Mouse (Mus musculus) midbrain, postnatal 0 days (tissue): ENCODE data around the gene Blvrb. TPM values are rescaled to one million over a fixed set of nuclear protein-coding genes. Genes with fewer than 3 reads are reported as not detected.

ENCODE experiments used
- ATAC-seq: fragments of 200-750 bp; cut with Nextera tagmentation; 2 replicates; pipeline ENCODE4 v1.8.0; 2017; ENCODE audit warnings: moderate number of reproducible peaks, mild to moderate bottlenecking, moderate TSS enrichment, moderate library complexity; ENCODE audit not compliant: low FRiP score
- DNase-seq: peaks from one replicate; pipeline ENCODE4 v3.0.0-alpha.2; 2015; ENCODE audit warnings: low spot score
- H3K27ac ChIP-seq: fragments of 300-500 bp; sonication (generic); 2 replicates; pipeline ENCODE4 v1.5.1; 2014; ENCODE audit warnings: low read depth, mild to moderate bottlenecking, low read length, mixed read lengths
- H3K27me3 ChIP-seq: fragments of 300-500 bp; sonication (generic); 2 replicates; pipeline ENCODE4 v1.6.1; 2014; ENCODE audit warnings: low read length, control low read depth, mixed read lengths; ENCODE audit not compliant: insufficient read depth
- H3K36me3 ChIP-seq: fragments of 300-500 bp; sonication (generic); 2 replicates; pipeline ENCODE4 v1.6.1; 2014; ENCODE audit warnings: low read length, control low read depth, mixed read lengths; ENCODE audit not compliant: insufficient read depth
- H3K4me1 ChIP-seq: fragments of 300-500 bp; sonication (generic); 2 replicates; pipeline ENCODE4 v1.6.1; 2014; ENCODE audit warnings: mild to moderate bottlenecking, control low read depth, antibody characterized with exemption, low read length, mixed read lengths; ENCODE audit not compliant: insufficient read depth
- H3K4me2 ChIP-seq: fragments of 300-500 bp; sonication (generic); 2 replicates; pipeline ENCODE4 v1.6.1; 2014; ENCODE audit warnings: low read depth, mild to moderate bottlenecking, low read length, mixed read lengths; ENCODE audit not compliant: poor library complexity, severe bottlenecking
- H3K4me3 ChIP-seq: fragments of 300-500 bp; sonication (generic); 2 replicates; pipeline ENCODE4 v1.5.1; 2014; ENCODE audit warnings: low read depth, mild to moderate bottlenecking, low read length, moderate library complexity
- H3K9ac ChIP-seq: fragments of 300-500 bp; sonication (generic); replicated peaks from 2 replicates; pipeline ENCODE4 v1.6.1; 2014; ENCODE audit warnings: mild to moderate bottlenecking, low read length, moderate library complexity, mixed read lengths; ENCODE audit not compliant: poor library complexity, severe bottlenecking
- H3K9me3 ChIP-seq: fragments of 300-500 bp; sonication (generic); 2 replicates; pipeline ENCODE4 v1.6.1; 2016; ENCODE audit warnings: low read length, control low read depth
- CTCF ChIP-seq: IDR thresholded peaks from 2 replicates; pipeline ENCODE4 v1.5.1; 2016; ENCODE audit warnings: antibody characterized with exemption, mild to moderate bottlenecking
- WGBS: fragments of 180-500 bp; shearing (Covaris S2); extraction: QIAGEN DNeasy Blood & Tissue Kit; methylation state at CpG from one replicate; pipeline ENCODE4 v1.1.7; 2014; 5-methylcytosine and 5-hydroxymethylcytosine counted together
- polyA plus RNA-seq: library from polyadenylated mRNA; unstranded; fragments of >200 nt; fragmentation: Nextera tagmentation; extraction: Ambion mirVana; gene quantifications from 2 replicates; pipeline ENCODE4 v1.2.1, GENCODE M21; 2015
- total RNA-seq: library from RNA; depleted of rRNA; stranded (reverse); fragments of >200 nt; gene quantifications from 2 replicates; pipeline ENCODE4 v1.2.3, GENCODE M21; 2014

Blvrb gene
- total and polyA plus RNA-seq, 2 experiments from 2014 or later, result 15.9 to 19.5 TPM

- H3K4me3 ChIP-seq, result no peak overlapping the region
- ATAC-seq, result no peak
- TF ChIP-seq CTCF, result no peak
- no peak overlapping the region for H3K27ac ChIP-seq
- H3K4me2 ChIP-seq, result no peak overlapping the region
- peaks cover 21% of the 10 kb centered on the region for H3K36me3 ChIP-seq
- no peaks in the 10 kb centered on the region for H3K9me3 ChIP-seq
- H3K27me3 ChIP-seq, result peaks cover 43% of the 10 kb centered on the region
- H3K4me1 ChIP-seq, result 0 out of 2 replicates have a peak, but pooled peaks cover 2% of the 10 kb centered on the region
- WGBS, result 67% methylated on average over 8 of the region's 8 CpGs
- no peak overlapping the region for H3K9ac ChIP-seq
- no peak for DNase-seq
Observed at GRCm38 (mm10) chr7:27407816-27408215, 40.0 kb upstream of the Blvrb start.

- H3K4me1 ChIP-seq, result 0 out of 2 replicates have a peak, but pooled peaks cover 2% of the 10 kb centered on the region
- peaks cover 38% of the 10 kb centered on the region for H3K27me3 ChIP-seq
- peaks cover 21% of the 10 kb centered on the region for H3K36me3 ChIP-seq
- 8% methylated on average over 90 of the region's 96 CpGs for whole genome bisulfite sequencing
- H3K9ac ChIP-seq, result no peak overlapping the region
- ATAC-seq (peak; percentile 56; the same call in 1 of the 2 replicates), DNase-seq (peak; percentile 66)
- peak; percentile 68 for TF ChIP-seq CTCF
- no peaks in the 10 kb centered on the region for H3K9me3 ChIP-seq
- H3K27ac ChIP-seq, result no peak overlapping the region
- H3K4me3 ChIP-seq, result peak overlapping the region; percentile 33
- H3K4me2 ChIP-seq, result peak overlapping the region; percentile 47
Observed at GRCm38 (mm10) chr7:27408379-27409176, 39.2 kb upstream of the Blvrb start.

- no peaks in the 10 kb centered on the region for H3K4me1 ChIP-seq
- 70% methylated on average over 2 of the region's 2 CpGs for WGBS
- H3K4me2 ChIP-seq, result no peak overlapping the region
- H3K27me3 ChIP-seq, result no peaks in the 10 kb centered on the region
- H3K36me3 ChIP-seq, result peaks cover 23% of the 10 kb centered on the region
- no peaks in the 10 kb centered on the region for H3K9me3 ChIP-seq
- ATAC-seq (no peak), DNase-seq (no peak)
- H3K4me3 ChIP-seq, result no peak overlapping the region
- H3K9ac ChIP-seq, result no peak overlapping the region
- no peak for TF ChIP-seq CTCF
- H3K27ac ChIP-seq, result no peak overlapping the region
Observed at GRCm38 (mm10) chr7:27417151-27417550, 30.6 kb upstream of the Blvrb start.

- H3K9me3 ChIP-seq, result no peaks in the 10 kb centered on the region
- no peak; the same call in 1 of the 2 replicates for TF ChIP-seq CTCF
- peaks cover 35% of the 10 kb centered on the region for H3K36me3 ChIP-seq
- no peak overlapping the region for H3K4me2 ChIP-seq
- 75% methylated on average over 3 of the region's 3 CpGs for WGBS
- no peak overlapping the region for H3K27ac ChIP-seq
- DNase-seq (no peak), ATAC-seq (no peak)
- H3K27me3 ChIP-seq, result no peaks in the 10 kb centered on the region
- H3K4me3 ChIP-seq, result no peak overlapping the region
- H3K9ac ChIP-seq, result no peak overlapping the region
- no peaks in the 10 kb centered on the region for H3K4me1 ChIP-seq
Observed at GRCm38 (mm10) chr7:27419101-27419500, 28.7 kb upstream of the Blvrb start.

- Histone ChIP-seq H3K4me3 (no peak overlapping the region), H3K9ac (no peak overlapping the region), H3K4me1 (no peaks in the 10 kb centered on the region), H3K36me3 (peaks cover 46% of the 10 kb centered on the region), H3K27me3 (no peaks in the 10 kb centered on the region), H3K4me2 (no peak overlapping the region), H3K27ac (no peak overlapping the region), H3K9me3 (no peaks in the 10 kb centered on the region)
- DNase-seq, result no peak
- TF ChIP-seq CTCF, result no peak
- no peak for ATAC-seq
- 85% methylated on average over 12 of the region's 12 CpGs for WGBS
Observed at GRCm38 (mm10) chr7:27423556-27424326, 24.0 kb upstream of the Blvrb start.

GRCm38 (mm10) chr7:27427387-27427786, 20.4 kb upstream of the Blvrb start:
- Histone ChIP-seq H3K4me1 (no peaks in the 10 kb centered on the region), H3K27ac (no peak overlapping the region), H3K9me3 (0 out of 2 replicates have a peak, but pooled peaks cover 2% of the 10 kb centered on the region), H3K27me3 (no peaks in the 10 kb centered on the region), H3K4me3 (no peak overlapping the region), H3K36me3 (peaks cover 42% of the 10 kb centered on the region), H3K4me2 (no peak overlapping the region), H3K9ac (no peak overlapping the region)
- ATAC-seq (no peak), DNase-seq (peak; percentile 53)
- WGBS, result 100% methylated on average over 1 of the region's 1 CpGs
- TF ChIP-seq CTCF, result no peak
